Comparison of ENCODE assay signal across 24 mouse cellular contexts in genomic region chr5:73998966-73999365, GRCm38 (mm10).
"Had no signal": no experiment of that assay in that cellular context is flagged by ENCODE, and none has a peak within 500 bp of the region (broad histone marks: within the 10 kb centered on the region; RNA-seq: fewer than 3 reads in every experiment).

No protein-coding gene starts in this region.

- H3K27me3 ChIP-seq: heart, embryonic 13.5 days; heart, embryonic 15.5 days; hindbrain, embryonic 13.5 days; hindbrain, embryonic 15.5 days; kidney, embryonic 15.5 days; limb, embryonic 13.5 days; limb, embryonic 15.5 days; liver, embryonic 12.5 days had no signal

- H3K9me3 ChIP-seq: heart, embryonic 13.5 days; heart, embryonic 15.5 days; hindbrain, embryonic 13.5 days; hindbrain, embryonic 15.5 days; kidney, embryonic 15.5 days; limb, embryonic 13.5 days; limb, embryonic 15.5 days; liver, embryonic 12.5 days had no signal

- ATAC-seq: hindbrain, postnatal 0 days; intestine, embryonic 16.5 days; liver, embryonic 12.5 days had no signal

- DNase-seq: gastrocnemius, postnatal 14 days; gastrocnemius, postnatal 36 days; heart, adult 18-20 months; heart, postnatal 14 days; heart, postnatal 36 days; kidney, adult 11 months; kidney, adult 2 months; kidney, adult 9 months; kidney, postnatal 14 days; kidney, postnatal 36 days; layer of hippocampus, adult 9-11 months; layer of hippocampus, postnatal 36 days; left cerebral cortex, postnatal 4 days had no signal

- H3K4me3 ChIP-seq: heart, embryonic 13.5 days; heart, embryonic 15.5 days; hindbrain, embryonic 13.5 days; hindbrain, embryonic 15.5 days; kidney, embryonic 15.5 days; limb, embryonic 13.5 days; limb, embryonic 15.5 days; liver, embryonic 12.5 days had no signal

- H3K27ac ChIP-seq: heart, embryonic 13.5 days; heart, embryonic 15.5 days; hindbrain, embryonic 13.5 days; hindbrain, embryonic 15.5 days; hindbrain, postnatal 0 days; kidney, embryonic 15.5 days; kidney, postnatal 0 days; limb, embryonic 13.5 days; limb, embryonic 15.5 days; liver, embryonic 12.5 days had no signal

- H3K4me1 ChIP-seq: hindbrain, embryonic 13.5 days; hindbrain, embryonic 15.5 days; limb, embryonic 13.5 days; limb, embryonic 15.5 days had no signal
